Mouse (Mus musculus): Measurements from ENCODE around the gene Neurl3.
A peak's percentile ranks its signal among the peaks of the same experiment; 100 is the strongest.

Neurl3 gene

GRCm38 (mm10) chr1:36274455-36274854 is at the start of gene Neurl3:
TSS of gene Neurl3 (minus strand) at chr1:36274679.
- DNase-seq (ENCODE audit: low spot score) = no peak

GRCm38 (mm10) chr1:36323746-36324448 is 49.4 kb upstream of the Neurl3 start:
- DNase-seq (ENCODE audit: low spot score) = peak; percentile 46

- DNase-seq (ENCODE audit: low spot score) = no peak
Measured at GRCm38 (mm10) chr1:36323076-36323475, 48.6 kb upstream of the Neurl3 start.

- DNase-seq (ENCODE audit: low spot score) = no peak
Measured at GRCm38 (mm10) chr1:36321829-36322573, 47.5 kb upstream of the Neurl3 start.

- no peak for DNase-seq (ENCODE audit: low spot score)
Measured at GRCm38 (mm10) chr1:36321164-36321563, 46.7 kb upstream of the Neurl3 start.

- no peak for DNase-seq (ENCODE audit: low spot score)
Measured at GRCm38 (mm10) chr1:36315776-36316100, 41.3 kb upstream of the Neurl3 start.

- no peak for DNase-seq (ENCODE audit: low spot score)
Measured at GRCm38 (mm10) chr1:36314959-36315775, 40.7 kb upstream of the Neurl3 start.

GRCm38 (mm10) chr1:36309498-36309901 is 35.0 kb upstream of the Neurl3 start:
- DNase-seq (ENCODE audit: low spot score) = no peak

- DNase-seq (ENCODE audit: low spot score) = no peak
Measured at GRCm38 (mm10) chr1:36308966-36309475, 34.5 kb upstream of the Neurl3 start.

- no peak for DNase-seq (ENCODE audit: low spot score)
Measured at GRCm38 (mm10) chr1:36308451-36308901, 34.0 kb upstream of the Neurl3 start.

GRCm38 (mm10) chr1:36307495-36308280 is 33.2 kb upstream of the Neurl3 start, which contains the start of gene Arid5a:
TSS of gene Arid5a (plus strand) at chr1:36307733.
- peak; percentile 75 for DNase-seq (ENCODE audit: low spot score)

GRCm38 (mm10) chr1:36307121-36307494 is 32.6 kb upstream of the Neurl3 start:
- DNase-seq (ENCODE audit: low spot score) = no peak

GRCm38 (mm10) chr1:36306120-36306519 is 31.6 kb upstream of the Neurl3 start:
- no peak for DNase-seq (ENCODE audit: low spot score)

GRCm38 (mm10) chr1:36304764-36305163 is 30.3 kb upstream of the Neurl3 start:
- no peak for DNase-seq (ENCODE audit: low spot score)

- peak; percentile 72 for DNase-seq (ENCODE audit: low spot score)
Measured at GRCm38 (mm10) chr1:36303381-36304320, 29.2 kb upstream of the Neurl3 start.

GRCm38 (mm10) chr1:36302957-36303356 is 28.5 kb upstream of the Neurl3 start:
- no peak for DNase-seq (ENCODE audit: low spot score)

- DNase-seq (ENCODE audit: low spot score) = no peak
Measured at GRCm38 (mm10) chr1:36302273-36302672, 27.8 kb upstream of the Neurl3 start.

GRCm38 (mm10) chr1:36300486-36300885 is 26.0 kb upstream of the Neurl3 start:
- DNase-seq (ENCODE audit: low spot score) = no peak

- no peak for DNase-seq (ENCODE audit: low spot score)
Measured at GRCm38 (mm10) chr1:36299676-36300075, 25.2 kb upstream of the Neurl3 start.

GRCm38 (mm10) chr1:36299126-36299525 is 24.6 kb upstream of the Neurl3 start:
- no peak for DNase-seq (ENCODE audit: low spot score)
